Mouse (Mus musculus) C2C12 (cell line): ENCODE results near the gene Lst1.
A peak's percentile ranks its signal among the peaks of the same experiment; 100 is the strongest.

Experiments used
- CEBPB ChIP-seq: IDR thresholded peaks from one replicate; pipeline ENCODE4 v1.6.1; 2011; ENCODE audit warnings: low read depth, mild to moderate bottlenecking, control low read depth, moderate library complexity
- CTCF ChIP-seq: IDR thresholded peaks from one replicate; pipeline ENCODE4 v1.5.1; 2011; ENCODE audit not compliant: control insufficient read depth, insufficient read depth, insufficient read length
- MAX ChIP-seq: IDR thresholded peaks from one replicate; pipeline ENCODE4 v1.6.1; 2011; ENCODE audit warnings: mild to moderate bottlenecking, control low read depth
- USF1 ChIP-seq: IDR thresholded peaks from one replicate; pipeline ENCODE4 v1.6.1; 2011; ENCODE audit warnings: low read depth, mild to moderate bottlenecking, control low read depth, moderate library complexity

GRCm38 (mm10) chr17:35178528-35178927, 9.7 kb downstream of the Lst1 start:
- no peak for TF ChIP-seq MAX
- peak; percentile 80 for TF ChIP-seq CTCF
- TF ChIP-seq CEBPB: no peak
- TF ChIP-seq USF1: no peak
